Mouse (Mus musculus) embryo, embryonic 10.5 days (tissue): ENCODE data around the gene Pik3cg.
"Not testable (repeated sequence)": the region's sequence is repeated elsewhere in the genome, so short reads cannot be mapped to it uniquely, and the experiment has no call there.

Experiments used
- DNase-seq: peaks from one replicate; pipeline ENCODE4 v3.0.0-alpha.2; 2015; ENCODE audit warnings: low spot score

The Pik3cg gene

GRCm38 (mm10) chr12:32207948-32208891 is at the start of gene Pik3cg:
Pik3cg (minus strand) TSS chr12:32208659.
- DNase-seq = no peak

GRCm38 (mm10) chr12:32248483-32248882 is 40.0 kb upstream of the Pik3cg start:
- DNase-seq = no peak

- peak; percentile 59 for DNase-seq
Observed at GRCm38 (mm10) chr12:32245566-32246233, 37.2 kb upstream of the Pik3cg start.

- DNase-seq = no peak
Observed at GRCm38 (mm10) chr12:32243586-32243985, 35.1 kb upstream of the Pik3cg start.

- DNase-seq = not testable (repeated sequence)
Observed at GRCm38 (mm10) chr12:32239134-32239533, 30.7 kb upstream of the Pik3cg start.

GRCm38 (mm10) chr12:32238433-32238832 is 30.0 kb upstream of the Pik3cg start:
- DNase-seq = no peak

- no peak for DNase-seq
Observed at GRCm38 (mm10) chr12:32237839-32238238, 29.4 kb upstream of the Pik3cg start.

- no peak for DNase-seq
Observed at GRCm38 (mm10) chr12:32237139-32237538, 28.7 kb upstream of the Pik3cg start.

- DNase-seq = no peak
Observed at GRCm38 (mm10) chr12:32236450-32236849, 28.0 kb upstream of the Pik3cg start.

- no peak for DNase-seq
Observed at GRCm38 (mm10) chr12:32233871-32234270, 25.4 kb upstream of the Pik3cg start.

- no peak for DNase-seq
Observed at GRCm38 (mm10) chr12:32231398-32231797, 22.9 kb upstream of the Pik3cg start.

GRCm38 (mm10) chr12:32223629-32224028 is 15.2 kb upstream of the Pik3cg start:
- DNase-seq = no peak

- DNase-seq = no peak
Observed at GRCm38 (mm10) chr12:32222758-32223385, 14.4 kb upstream of the Pik3cg start.

GRCm38 (mm10) chr12:32220387-32220786 is 11.9 kb upstream of the Pik3cg start:
- DNase-seq = no peak

GRCm38 (mm10) chr12:32215143-32215542 is 6.7 kb upstream of the Pik3cg start:
- no peak for DNase-seq

GRCm38 (mm10) chr12:32212702-32213101 is 4.2 kb upstream of the Pik3cg start:
- no peak for DNase-seq

- DNase-seq = no peak
Observed at GRCm38 (mm10) chr12:32212156-32212555, 3.7 kb upstream of the Pik3cg start.

GRCm38 (mm10) chr12:32211257-32211656 is 2.8 kb upstream of the Pik3cg start:
- DNase-seq = no peak

GRCm38 (mm10) chr12:32208951-32209350 is 492 bp upstream of the Pik3cg start:
- no peak for DNase-seq

GRCm38 (mm10) chr12:32207141-32207540 is 1.3 kb downstream of the Pik3cg start:
- DNase-seq = no peak

GRCm38 (mm10) chr12:32203695-32204094 is 4.8 kb downstream of the Pik3cg start:
- no peak for DNase-seq

- DNase-seq = no peak
Observed at GRCm38 (mm10) chr12:32202583-32202982, 5.9 kb downstream of the Pik3cg start.

GRCm38 (mm10) chr12:32201932-32202331 is 6.5 kb downstream of the Pik3cg start:
- no peak for DNase-seq
